Mouse (Mus musculus) heart, postnatal 0 days (tissue): ENCODE data around the gene S100a2. TPM values are rescaled to one million over a fixed set of nuclear protein-coding genes. Genes with fewer than 3 reads are reported as not detected.
A peak's percentile ranks its signal among the peaks of the same experiment; 100 is the strongest.

Source experiments
- ATAC-seq: fragments of 200-750 bp; cut with Nextera tagmentation; 2 replicates; pipeline ENCODE4 v1.8.0; 2017; ENCODE audit warnings: low read depth, moderate number of reproducible peaks, moderate library complexity; ENCODE audit not compliant: insufficient read depth
- DNase-seq: peaks from one replicate; pipeline ENCODE4 v3.0.0-alpha.2; 2016; ENCODE audit warnings: low spot score
- H3K27ac ChIP-seq: fragments of 300-500 bp; sonication (generic); 2 replicates; pipeline ENCODE4 v1.5.1; 2014; ENCODE audit warnings: low read depth, mild to moderate bottlenecking
- H3K27me3 ChIP-seq: fragments of 300-500 bp; sonication (generic); 2 replicates; pipeline ENCODE4 v1.6.1; 2014; ENCODE audit warnings: low read length, mixed read lengths; ENCODE audit not compliant: control insufficient read depth, insufficient read depth
- H3K36me3 ChIP-seq: fragments of 300-500 bp; sonication (generic); replicated peaks from 2 replicates; pipeline ENCODE4 v1.6.1; 2014; ENCODE audit warnings: low read length, mixed read lengths; ENCODE audit not compliant: control insufficient read depth, insufficient read depth
- H3K4me1 ChIP-seq: fragments of 300-500 bp; sonication (generic); 2 replicates; pipeline ENCODE4 v1.6.1; 2014; ENCODE audit warnings: antibody characterized with exemption; ENCODE audit not compliant: control insufficient read depth, insufficient read depth
- H3K4me2 ChIP-seq: fragments of 300-500 bp; sonication (generic); 2 replicates; pipeline ENCODE4 v1.6.1; 2014; ENCODE audit warnings: low read depth, mild to moderate bottlenecking, low read length, moderate library complexity
- H3K4me3 ChIP-seq: fragments of 300-500 bp; sonication (generic); 2 replicates; pipeline ENCODE4 v1.5.1; 2014; ENCODE audit warnings: low read depth, low read length
- H3K9ac ChIP-seq: fragments of 300-500 bp; sonication (generic); replicated peaks from 2 replicates; pipeline ENCODE4 v1.6.1; 2014; ENCODE audit warnings: low read depth, low read length, mixed read lengths
- H3K9me3 ChIP-seq: fragments of 300-500 bp; sonication (generic); replicated peaks from 2 replicates; pipeline ENCODE4 v1.6.1; 2016; ENCODE audit warnings: low read length; ENCODE audit not compliant: control insufficient read depth
- CTCF ChIP-seq: IDR thresholded peaks from 2 replicates; pipeline ENCODE4 v1.5.1; 2016; ENCODE audit warnings: antibody characterized with exemption, control low read depth, low read depth
- EP300 ChIP-seq: IDR thresholded peaks from 2 replicates; pipeline ENCODE4 v1.6.1; 2016; ENCODE audit warnings: antibody characterized with exemption, low read depth
- WGBS: fragments of 180-500 bp; shearing (Covaris S2); extraction: QIAGEN DNeasy Blood & Tissue Kit; methylation state at CpG from one replicate; pipeline ENCODE4 v1.1.7; 2014; 5-methylcytosine and 5-hydroxymethylcytosine counted together
- polyA plus RNA-seq: library from polyadenylated mRNA; unstranded; fragments of >200 nt; fragmentation: Nextera tagmentation; extraction: Ambion mirVana; gene quantifications from 2 replicates; pipeline ENCODE4 v1.2.1, GENCODE M21; 2015
- total RNA-seq: library from RNA; depleted of rRNA; stranded (reverse); fragments of >200 nt; gene quantifications from 2 replicates; pipeline ENCODE4 v1.2.3, GENCODE M21; 2014; ENCODE audit warnings: low replicate concordance; rRNA removed

S100a2 gene
- total and polyA plus RNA-seq, 2 experiments from 2014 or later: not detected

DNA sequence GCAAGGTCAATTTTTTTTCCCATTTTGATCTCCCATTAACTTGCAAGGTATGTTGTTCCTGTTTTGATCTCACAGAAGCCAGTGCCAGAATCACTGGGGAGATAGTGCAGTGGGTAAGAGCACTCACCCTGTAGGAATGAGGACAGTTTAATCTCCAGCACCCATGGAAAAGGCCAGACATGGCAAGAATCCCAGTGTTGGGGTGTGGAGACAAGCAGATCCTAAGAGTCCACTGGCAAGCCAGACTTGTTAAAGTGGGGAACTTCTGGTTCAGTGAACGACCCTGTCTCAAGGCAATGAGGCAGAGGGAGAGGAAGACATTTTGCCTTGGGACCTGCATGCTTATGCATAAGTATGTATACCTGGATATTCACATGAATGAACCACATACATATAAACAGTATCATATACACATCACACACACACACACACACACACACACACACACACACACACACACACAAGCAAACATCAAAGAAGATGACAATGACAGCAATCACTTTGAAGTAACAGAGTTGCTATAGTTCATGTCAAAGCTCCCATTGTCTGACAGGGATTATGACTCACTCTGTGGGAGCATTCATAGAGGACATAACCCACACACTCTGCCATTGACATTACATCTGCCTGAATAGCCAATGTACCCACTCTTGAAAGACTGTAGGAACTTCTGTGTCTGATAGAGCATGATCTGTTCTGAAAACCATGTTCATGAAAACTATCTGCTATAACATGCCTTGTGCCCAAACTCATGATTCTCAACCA is 48.6 kb downstream of the S100a2 start:
- no peak overlapping the region for H3K4me2 ChIP-seq
- no peaks in the 10 kb centered on the region for H3K27me3 ChIP-seq
- no peak for TF ChIP-seq CTCF
- TF ChIP-seq EP300: no peak
- H3K9me3 ChIP-seq: no peaks in the 10 kb centered on the region
- H3K4me3 ChIP-seq: no peak overlapping the region
- no peaks in the 10 kb centered on the region for H3K36me3 ChIP-seq
- DNase-seq (no peak), ATAC-seq (no peak)
- H3K4me1 ChIP-seq: no peaks in the 10 kb centered on the region
- no peak overlapping the region for H3K27ac ChIP-seq
- 42% methylated on average over 1 of the region's 1 CpGs for WGBS
- H3K9ac ChIP-seq: no peak overlapping the region

GRCm38 (mm10) chr3:90639511-90640154 is 49.6 kb downstream of the S100a2 start:
- no peak for ATAC-seq

DNA sequence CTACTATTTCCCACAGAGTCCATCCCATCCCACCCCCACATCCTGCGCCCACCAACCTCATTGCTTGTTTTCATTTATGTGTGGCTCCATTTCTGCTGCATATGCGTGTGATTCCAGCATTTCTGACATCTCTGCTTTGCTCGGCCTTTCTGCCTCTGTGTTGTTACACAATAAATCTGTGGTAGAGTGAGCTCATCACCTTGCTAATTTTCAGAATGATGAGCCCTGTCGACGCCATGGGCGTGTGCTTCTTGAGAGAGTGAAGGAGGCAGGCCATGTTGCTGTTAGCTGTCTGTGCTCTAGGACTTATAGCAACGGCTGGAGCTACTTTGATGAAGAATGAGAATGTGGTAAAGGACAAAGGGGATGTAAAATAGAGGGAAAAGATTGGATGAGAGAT is 50.9 kb downstream of the S100a2 start:
- no peak for DNase-seq
- WGBS: 66% methylated on average over 7 of the region's 7 CpGs
- ATAC-seq: no peak
- TF ChIP-seq CTCF: no peak
- TF ChIP-seq EP300: no peak
- H3K9me3 ChIP-seq: no peaks in the 10 kb centered on the region
- no peak overlapping the region for H3K4me2 ChIP-seq
- H3K27me3 ChIP-seq: no peaks in the 10 kb centered on the region
- H3K4me1 ChIP-seq: no peaks in the 10 kb centered on the region
- H3K4me3 ChIP-seq: no peak overlapping the region
- H3K9ac ChIP-seq: no peak overlapping the region
- no peak overlapping the region for H3K27ac ChIP-seq
- no peaks in the 10 kb centered on the region for H3K36me3 ChIP-seq

More at GRCm38 (mm10) chr3:90639511-90640154, 49.6 kb downstream of the S100a2 start:
- no peaks in the 10 kb centered on the region for H3K36me3 ChIP-seq
- H3K9me3 ChIP-seq: no peaks in the 10 kb centered on the region
- no peak overlapping the region for H3K9ac ChIP-seq
- no peak overlapping the region for H3K4me2 ChIP-seq
- peak; percentile 64 for TF ChIP-seq CTCF
- no peak for TF ChIP-seq EP300
- H3K27ac ChIP-seq: no peak overlapping the region
- WGBS: 49% methylated on average over 7 of the region's 7 CpGs
- H3K4me1 ChIP-seq: no peaks in the 10 kb centered on the region
- no peak for DNase-seq
- H3K4me3 ChIP-seq: no peak overlapping the region
- H3K27me3 ChIP-seq: no peaks in the 10 kb centered on the region

Other genes with a start within 250 kb of the S100a2 start
- gene Slc27a3, start 200.3 kb upstream of the S100a2 start, total RNA-seq: 3.3 and 6.2 TPM in 2 replicates
- 2.3 and 2.4 TPM in 2 replicates for gene Slc27a3, start 200.3 kb upstream of the S100a2 start, polyA plus RNA-seq
- gene Ints3, start 156.6 kb upstream of the S100a2 start, total RNA-seq: 26.1 and 26.6 TPM in 2 replicates
- 7.8 and 8.3 TPM in 2 replicates for gene Ints3, start 156.6 kb upstream of the S100a2 start, polyA plus RNA-seq
- 26.4 and 30.9 TPM in 2 replicates for gene Npr1, start 124.4 kb upstream of the S100a2 start, total RNA-seq
- gene Npr1, start 124.4 kb upstream of the S100a2 start, polyA plus RNA-seq: 10.2 and 11.2 TPM in 2 replicates
- gene Ilf2, start 114.1 kb upstream of the S100a2 start, total RNA-seq: 46.8 and 53.5 TPM in 2 replicates
- gene Ilf2, start 114.1 kb upstream of the S100a2 start, polyA plus RNA-seq: 60.2 and 60.8 TPM in 2 replicates
- 44.3 and 59.2 TPM in 2 replicates for gene Snapin, start 99.2 kb upstream of the S100a2 start, total RNA-seq
- 85.5 and 90.5 TPM in 2 replicates for gene Snapin, start 99.2 kb upstream of the S100a2 start, polyA plus RNA-seq
- gene Chtop, start 80.7 kb upstream of the S100a2 start, total RNA-seq: 117 and 121 TPM in 2 replicates
- gene Chtop, start 80.7 kb upstream of the S100a2 start, polyA plus RNA-seq: 79.0 and 85.1 TPM in 2 replicates
- 221 and 462 TPM in 2 replicates for gene S100a1, start 75.9 kb upstream of the S100a2 start, total RNA-seq
- 721 and 746 TPM in 2 replicates for gene S100a1, start 75.9 kb upstream of the S100a2 start, polyA plus RNA-seq
- 45.9 and 86.2 TPM in 2 replicates for gene S100a13, start 75.8 kb upstream of the S100a2 start, total RNA-seq
- gene S100a13, start 75.8 kb upstream of the S100a2 start, polyA plus RNA-seq: 144 and 146 TPM in 2 replicates
- gene S100a14, start 63.4 kb upstream of the S100a2 start, total RNA-seq: 7.2 TPM in 1 of 2 replicates, not detected in the other
- gene S100a14, start 63.4 kb upstream of the S100a2 start, polyA plus RNA-seq: 0.12 TPM in 1 of 2 replicates, not detected in the other
- 131 and 139 TPM in 2 replicates for gene S100a16, start 53.0 kb upstream of the S100a2 start, total RNA-seq
- 89.8 and 95.6 TPM in 2 replicates for gene S100a16, start 53.0 kb upstream of the S100a2 start, polyA plus RNA-seq
- not detected in 2 replicates for gene S100a3, start 29.7 kb upstream of the S100a2 start, total RNA-seq
- gene S100a3, start 29.7 kb upstream of the S100a2 start, polyA plus RNA-seq: 0.16 TPM in 1 of 2 replicates, not detected in the other
- gene Gm42674, start 11.7 kb downstream of the S100a2 start, total RNA-seq: not detected in 2 replicates
- gene Gm42674, start 11.7 kb downstream of the S100a2 start, polyA plus RNA-seq: not detected in 2 replicates
- gene S100a4, start 13.5 kb downstream of the S100a2 start, total RNA-seq: 1.3 TPM in 1 of 2 replicates, not detected in the other
- gene S100a4, start 13.5 kb downstream of the S100a2 start, polyA plus RNA-seq: 4.4 and 4.8 TPM in 2 replicates
- not detected in 2 replicates for gene S100a5, start 18.3 kb downstream of the S100a2 start, total RNA-seq
- not detected in 2 replicates for gene S100a5, start 18.3 kb downstream of the S100a2 start, polyA plus RNA-seq
- gene S100a6, start 22.6 kb downstream of the S100a2 start, total RNA-seq: 16.5 and 82.9 TPM in 2 replicates
- gene S100a6, start 22.6 kb downstream of the S100a2 start, polyA plus RNA-seq: 97.5 and 110 TPM in 2 replicates
- not detected in 2 replicates for gene S100a7a, start 63.8 kb downstream of the S100a2 start, total RNA-seq
- not detected in 2 replicates for gene S100a7a, start 63.8 kb downstream of the S100a2 start, polyA plus RNA-seq
- 4.2 and 14.6 TPM in 2 replicates for gene S100a8, start 78.7 kb downstream of the S100a2 start, total RNA-seq
- 20.3 and 21.0 TPM in 2 replicates for gene S100a8, start 78.7 kb downstream of the S100a2 start, polyA plus RNA-seq
- 11.6 and 12.7 TPM in 2 replicates for gene S100a9, start 105.5 kb downstream of the S100a2 start, total RNA-seq
- gene S100a9, start 105.5 kb downstream of the S100a2 start, polyA plus RNA-seq: 13.6 and 14.0 TPM in 2 replicates
- gene Pglyrp4, start 136.7 kb downstream of the S100a2 start, total RNA-seq: not detected in 2 replicates
- gene Pglyrp4, start 136.7 kb downstream of the S100a2 start, polyA plus RNA-seq: not detected in 2 replicates
- gene Gm5849, start 187.6 kb downstream of the S100a2 start, total RNA-seq: not detected in 2 replicates
- not detected in 2 replicates for gene Gm5849, start 187.6 kb downstream of the S100a2 start, polyA plus RNA-seq